8 mouse cellular contexts compared by ENCODE assay signal in genomic region chr3:105452556-105453213, GRCm38 (mm10). TPM values are rescaled to one million over a fixed set of nuclear protein-coding genes. Genes with fewer than 3 reads are reported as not detected.
DNase-seq lines count a peak whose midpoint lies in the region; ATAC-seq lines count a peak whose summit lies in the region.

No protein-coding gene starts in this region.

- DNase-seq in gastrocnemius, postnatal 10 days: peak; percentile 14
- DNase-seq in gastrocnemius, adult 8-10 months (ENCODE audit: low spot score in 2 of 2): no peak
- DNase-seq in brain, adult 2 months (ENCODE audit: low read depth, low spot score): peak; percentile 63
- DNase-seq in hindbrain, embryonic 14.5 days (ENCODE audit: low spot score): peak; percentile 51
- peak; percentile 61 for DNase-seq in limb, embryonic 11.5 days (ENCODE audit: low spot score)
- DNase-seq in neural tube, embryonic 10.5 days (ENCODE audit: extremely low spot score, low spot score): peak; percentile 74
- DNase-seq in thymus, postnatal 4 days: peak; percentile 19

- peak overlapping the region; percentile 76 for H3K27ac ChIP-seq in forebrain, embryonic 13.5 days
- peak overlapping the region; percentile 81 for H3K27ac ChIP-seq in hindbrain, embryonic 14.5 days
- no peak overlapping the region for H3K27ac ChIP-seq in limb, embryonic 11.5 days (replicated peaks; ENCODE audit: low read depth, low read length)

- WGBS in forebrain, embryonic 13.5 days: under 1% methylated on average over 53 of the region's 60 CpGs
- WGBS in hindbrain, embryonic 14.5 days: under 1% methylated on average over 34 of the region's 60 CpGs
- under 1% methylated on average over 44 of the region's 60 CpGs for WGBS in limb, embryonic 11.5 days

- peak overlapping the region; percentile 88 for H3K9ac ChIP-seq in forebrain, embryonic 13.5 days
- peak overlapping the region; percentile 83 for H3K9ac ChIP-seq in hindbrain, embryonic 14.5 days
- H3K9ac ChIP-seq in limb, embryonic 11.5 days (ENCODE audit: low read length): peak overlapping the region; percentile 43; the same call in 1 of the 2 replicates

- no peaks in the 10 kb centered on the region for H3K9me3 ChIP-seq in forebrain, embryonic 13.5 days (replicated peaks)
- no peaks in the 10 kb centered on the region for H3K9me3 ChIP-seq in hindbrain, embryonic 14.5 days (ENCODE audit: control insufficient read depth, low read length)
- no peaks in the 10 kb centered on the region for H3K9me3 ChIP-seq in limb, embryonic 11.5 days (ENCODE audit: control insufficient read depth, low read length)

- peak overlapping the region; percentile 78 for H3K4me3 ChIP-seq in forebrain, embryonic 13.5 days
- peak overlapping the region; percentile 59 for H3K4me3 ChIP-seq in hindbrain, embryonic 14.5 days (replicated peaks; ENCODE audit: low read length)
- H3K4me3 ChIP-seq in limb, embryonic 11.5 days (ENCODE audit: low read depth, low read length): peak overlapping the region; percentile 52

- peak overlapping the region; percentile 97 for H3K4me2 ChIP-seq in forebrain, embryonic 13.5 days
- peak overlapping the region; percentile 87 for H3K4me2 ChIP-seq in hindbrain, embryonic 14.5 days (replicated peaks)
- H3K4me2 ChIP-seq in limb, embryonic 11.5 days (ENCODE audit: low read depth, severe bottlenecking): peak overlapping the region; percentile 100

- H3K4me1 ChIP-seq in forebrain, embryonic 13.5 days: peaks cover 38% of the 10 kb centered on the region
- peaks cover 19% of the 10 kb centered on the region for H3K4me1 ChIP-seq in hindbrain, embryonic 14.5 days (replicated peaks; ENCODE audit: control insufficient read depth, insufficient read depth, low read length)
- peaks cover 3% of the 10 kb centered on the region; the same call in 1 of the 2 replicates for H3K4me1 ChIP-seq in limb, embryonic 11.5 days (ENCODE audit: control insufficient read depth, insufficient read depth, low read length)

- no peaks in the 10 kb centered on the region for H3K36me3 ChIP-seq in forebrain, embryonic 13.5 days (ENCODE audit: poor library complexity, severe bottlenecking)
- H3K36me3 ChIP-seq in hindbrain, embryonic 14.5 days (replicated peaks; ENCODE audit: control insufficient read depth, insufficient read depth): no peaks in the 10 kb centered on the region
- no peaks in the 10 kb centered on the region for H3K36me3 ChIP-seq in limb, embryonic 11.5 days (ENCODE audit: control insufficient read depth, insufficient read depth, low read length)

- H3K27me3 ChIP-seq in forebrain, embryonic 13.5 days: peaks cover 25% of the 10 kb centered on the region
- H3K27me3 ChIP-seq in hindbrain, embryonic 14.5 days (ENCODE audit: control insufficient read depth, insufficient read depth, low read length): peaks cover 5% of the 10 kb centered on the region; the same call in 1 of the 2 replicates
- H3K27me3 ChIP-seq in limb, embryonic 11.5 days (ENCODE audit: control insufficient read depth, insufficient read depth, low read length): peaks cover 45% of the 10 kb centered on the region

- peak; percentile 68 for ATAC-seq in forebrain, embryonic 13.5 days
- peak; percentile 52 for ATAC-seq in hindbrain, embryonic 14.5 days (ENCODE audit: low FRiP score)
- ATAC-seq in limb, embryonic 11.5 days (ENCODE audit: insufficient number of reproducible peaks, low FRiP score, low TSS enrichment, low read depth): no peak; the same call in 1 of the 2 replicates

RNA-seq across cellular contexts. Expression of gene Kcnd3, which starts 0.6 kb away (rescaled TPM):
- total RNA-seq in gastrocnemius, postnatal 10 days (2021): under 1 TPM; 0.66 to 0.77 TPM
- total RNA-seq in gastrocnemius, adult 8-10 months (2022): under 1 TPM; 0.05 to 0.18 (median 0.14) TPM
- polyA plus RNA-seq in forebrain, embryonic 13.5 days (2015; fragmentation: Nextera tagmentation; extraction: Ambion mirVana): 5.3 and 5.6 TPM in 2 replicates
- polyA plus RNA-seq in hindbrain, embryonic 14.5 days (2014; fragmentation: Nextera tagmentation; extraction: Ambion mirVana): 11.7 and 12.3 TPM in 2 replicates
- polyA plus RNA-seq in limb, embryonic 11.5 days (2014; fragmentation: Nextera tagmentation; extraction: Ambion mirVana): 0.07 and 0.12 TPM in 2 replicates

Comparison
In these comparisons a context has a peak if more than half of its experiments do, and no peak if none do; other contexts are left out.
1. DNase-seq: peak in gastrocnemius, postnatal 10 days (single experiment), brain, adult 2 months (single experiment), hindbrain, embryonic 14.5 days (single experiment), limb, embryonic 11.5 days (single experiment), neural tube, embryonic 10.5 days (single experiment) and thymus, postnatal 4 days (single experiment); none in gastrocnemius, adult 8-10 months (0 of 2).
2. Peak in every context shown above with its lines, with median percentiles within 50 percentile points of each other: H3K4me2 ChIP-seq, H3K4me3 ChIP-seq and H3K9ac ChIP-seq.